Mouse (Mus musculus) heart, postnatal 10 days (tissue): ENCODE results near the gene Gm9833. TPM values are rescaled to one million over a fixed set of nuclear protein-coding genes. Genes with fewer than 3 reads are reported as not detected.
"Not testable (repeated sequence)": the region's sequence is repeated elsewhere in the genome, so short reads cannot be mapped to it uniquely, and the experiment has no call there.

Experiments used
- DNase-seq, 2 experiments: peaks; one replicate each; pipeline ENCODE4 v3.0.0; 2021
- intact Hi-C: fragments of 180-260 bp; cut with DNase I; formaldehyde crosslinking; loops from one replicate; pipeline ENCODE4 v1.15.1; 2025
- total RNA-seq, 2 experiments: library from RNA; stranded (reverse); gene quantifications; 2 replicates each; pipeline ENCODE4 v1.2.3; 2021

Gene Gm9833
- 1 to 10 TPM; 3.3 to 3.6 TPM for total RNA-seq

GRCm38 (mm10) chr3:10087994-10088393 lies at the start of gene Gm9833:
Gene Gm9833 (plus strand): TSS chr3:10088110.
- intact Hi-C loops: not testable (repeated sequence)

DNA sequence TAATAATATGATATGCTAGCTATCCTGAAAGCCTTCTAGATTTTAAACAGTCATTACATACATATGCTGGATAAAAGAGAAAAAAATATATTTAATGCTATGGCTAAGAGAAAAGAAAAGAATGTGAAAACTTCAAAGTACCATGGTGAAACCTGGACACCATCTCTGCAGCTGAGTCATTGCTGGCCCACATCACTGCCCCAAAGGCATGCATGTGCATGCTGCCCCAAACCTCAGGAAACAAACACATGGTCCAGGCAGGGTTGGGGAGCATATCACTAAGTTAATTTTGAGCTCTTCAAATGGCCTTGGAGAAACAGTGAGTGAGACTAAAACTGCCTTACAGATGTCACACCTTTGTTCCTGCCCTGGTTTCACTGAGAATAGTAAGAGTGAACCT lies 17.8 kb upstream of the Gm9833 start:
- intact Hi-C loops: no loop called here
- no peak for DNase-seq

More at GRCm38 (mm10) chr3:10087994-10088393, at the start of gene Gm9833:
- DNase-seq: not testable (repeated sequence)

- intact Hi-C loops: no loop called here
- DNase-seq: no peak
Observed at GRCm38 (mm10) chr3:10075826-10076225, 12.1 kb upstream of the Gm9833 start.

DNA sequence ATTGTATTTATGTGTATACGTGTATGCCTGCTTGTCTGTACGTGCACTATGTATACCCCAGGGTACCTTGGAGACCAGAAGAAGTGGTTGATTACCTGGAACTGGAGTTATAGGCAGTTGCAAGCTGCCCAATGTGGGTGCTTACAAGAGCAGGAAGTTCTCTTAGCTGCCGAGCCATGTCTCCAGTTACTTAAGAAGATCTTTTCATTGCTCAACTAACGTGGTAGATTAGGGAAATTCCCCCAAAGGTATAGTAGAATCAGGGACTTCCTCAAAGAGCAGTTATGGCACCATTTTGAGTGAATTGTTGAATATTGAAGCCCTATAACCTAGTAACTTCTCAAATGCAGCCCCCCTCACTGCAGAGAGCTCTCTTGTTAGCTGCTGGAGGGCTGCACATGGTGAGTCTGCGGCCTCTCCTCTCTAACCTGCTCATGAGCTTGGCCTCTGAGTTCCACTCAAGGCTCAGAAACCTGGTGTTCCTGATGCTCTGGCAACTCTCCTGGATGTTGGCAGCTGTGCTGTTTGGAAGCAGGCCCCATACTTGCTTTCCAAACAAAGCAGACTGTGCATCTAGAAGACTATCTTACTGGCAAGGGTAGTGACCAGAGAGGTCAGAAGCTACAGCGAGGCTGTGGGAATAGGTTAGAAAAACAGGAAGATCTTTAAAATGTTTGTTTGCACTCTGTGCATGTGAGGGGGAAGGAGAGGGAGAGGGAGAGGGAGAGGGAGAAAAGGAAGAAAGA lies 10.6 kb upstream of the Gm9833 start:
- DNase-seq: peak in 1 of 2 experiments; percentile 47
- intact Hi-C loops: no loop called here

GRCm38 (mm10) chr3:10078113-10078512 lies 9.8 kb upstream of the Gm9833 start:
- no peak for DNase-seq
- intact Hi-C loops: no loop called here

GRCm38 (mm10) chr3:10081336-10081735 lies 6.6 kb upstream of the Gm9833 start:
- intact Hi-C loops: no loop called here
- DNase-seq: no peak

GRCm38 (mm10) chr3:10081911-10082541 lies 5.9 kb upstream of the Gm9833 start:
- intact Hi-C loops: no loop called here
- no peak for DNase-seq

DNA sequence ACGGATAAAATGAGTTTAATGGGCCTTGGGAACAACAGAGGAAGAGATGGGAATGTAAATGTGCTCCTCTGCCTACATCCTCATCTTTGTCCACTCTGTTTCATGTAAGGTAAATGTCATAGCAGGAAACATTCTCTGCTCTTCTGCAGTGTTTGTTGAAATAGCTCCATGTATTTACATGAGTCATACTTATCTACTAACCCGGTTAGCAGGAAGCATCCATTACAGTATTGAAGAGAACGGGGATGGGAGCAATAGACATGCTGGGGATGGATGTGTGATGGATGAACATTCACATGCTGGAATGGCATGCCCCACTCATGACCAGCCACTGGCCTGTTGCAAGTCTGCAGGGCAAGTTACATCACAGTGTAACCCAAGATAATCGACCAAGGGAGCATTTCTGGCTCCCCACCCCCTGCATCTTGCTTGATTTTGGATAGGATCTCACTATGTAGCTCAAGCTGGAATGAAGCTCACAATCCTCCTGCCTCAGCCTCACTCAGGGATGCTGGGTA lies 5.3 kb upstream of the Gm9833 start:
- no peak for DNase-seq
- intact Hi-C loops: no loop called here

- no peak for DNase-seq
Observed at GRCm38 (mm10) chr3:10084102-10084501, 3.8 kb upstream of the Gm9833 start.

DNA sequence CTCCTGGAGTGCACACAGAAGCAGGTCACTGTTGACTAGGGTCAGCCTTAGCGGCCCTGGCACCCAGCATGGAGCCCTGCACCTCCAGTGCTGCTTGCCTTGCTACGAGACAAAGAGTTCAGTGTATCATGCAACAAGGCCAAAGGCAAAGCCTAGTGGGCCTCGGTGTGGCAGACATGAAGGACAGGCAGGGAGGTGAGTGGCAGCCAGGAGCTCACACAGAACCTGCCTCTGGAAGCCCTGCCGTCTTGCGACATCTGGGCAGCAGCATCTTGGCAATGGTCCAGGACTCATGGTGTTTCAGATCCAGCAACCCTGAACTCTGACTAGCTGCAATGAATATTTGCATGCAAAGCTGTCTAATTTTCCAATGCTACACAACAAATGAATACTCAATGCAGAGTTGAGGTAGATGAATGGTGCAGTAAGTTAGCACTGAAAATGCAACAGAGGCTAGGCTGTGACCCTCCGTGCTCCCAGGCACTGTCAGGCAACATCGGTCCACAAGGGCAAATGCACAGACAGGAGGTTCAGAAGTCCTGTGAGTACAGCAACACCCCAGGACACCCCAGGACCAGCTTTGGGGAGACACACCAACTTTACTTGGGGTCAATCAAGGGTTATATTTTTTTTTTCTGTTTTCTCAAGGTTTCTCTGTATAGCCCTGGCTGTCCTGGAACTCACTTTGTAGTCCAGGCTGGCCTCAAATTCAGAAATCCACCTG lies 2.4 kb upstream of the Gm9833 start:
- DNase-seq: no peak
- intact Hi-C loops: no loop called here

More at GRCm38 (mm10) chr3:10084102-10084501, 3.8 kb upstream of the Gm9833 start:
- intact Hi-C loops: no loop called here

GRCm38 (mm10) chr3:10087511-10087910 lies 399 bp upstream of the Gm9833 start:
- intact Hi-C loops: no loop called here

GRCm38 (mm10) chr3:10091616-10092140 lies 3.8 kb downstream of the Gm9833 start:
- DNase-seq: no peak
- intact Hi-C loops: no loop called here

More at GRCm38 (mm10) chr3:10087511-10087910, 399 bp upstream of the Gm9833 start:
- DNase-seq: no peak

GRCm38 (mm10) chr3:10092499-10092898 lies 4.6 kb downstream of the Gm9833 start:
- intact Hi-C loops: no loop called here
- DNase-seq: no peak

- DNase-seq: no peak
- intact Hi-C loops: no loop called here
Observed at GRCm38 (mm10) chr3:10092914-10093313, 5.0 kb downstream of the Gm9833 start.

DNA sequence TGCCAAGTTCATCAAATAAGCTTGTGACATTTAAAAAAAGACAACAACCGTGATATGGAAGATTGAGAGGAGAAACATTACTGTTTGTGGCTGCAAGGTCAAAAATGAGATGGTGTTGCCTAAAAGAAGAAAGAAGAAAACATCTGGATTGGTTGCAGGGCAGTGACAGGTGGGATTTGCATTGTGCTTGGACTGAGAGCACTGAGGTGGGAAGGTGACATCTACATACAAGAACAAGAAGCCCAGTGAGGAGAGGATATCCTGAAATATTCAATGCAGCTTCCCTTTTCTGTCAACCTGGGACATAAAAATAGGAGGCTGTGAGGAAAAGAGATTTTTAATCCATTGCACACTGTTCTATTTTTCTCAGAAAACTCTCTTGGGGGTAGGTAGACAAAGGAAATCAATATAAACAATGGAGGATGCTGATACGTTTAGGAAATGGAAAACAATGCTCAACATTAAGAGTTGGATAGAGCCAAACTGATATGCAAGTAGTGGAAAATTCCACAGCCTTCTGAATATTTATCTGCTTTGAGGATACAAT lies 7.2 kb downstream of the Gm9833 start:
- DNase-seq: no peak

GRCm38 (mm10) chr3:10099756-10100155 lies 11.8 kb downstream of the Gm9833 start:
- intact Hi-C loops: no loop called here
- DNase-seq: no peak

More for the DNA sequence above, 7.2 kb downstream of the Gm9833 start:
- intact Hi-C loops: loop anchor here (2.0 kb wide), 2 partner anchors 50 to 108 kb away; no protein-coding TSS in a partner anchor

- intact Hi-C loops: no loop called here
- no peak for DNase-seq
Observed at GRCm38 (mm10) chr3:10111570-10111969, 23.7 kb downstream of the Gm9833 start.

DNA sequence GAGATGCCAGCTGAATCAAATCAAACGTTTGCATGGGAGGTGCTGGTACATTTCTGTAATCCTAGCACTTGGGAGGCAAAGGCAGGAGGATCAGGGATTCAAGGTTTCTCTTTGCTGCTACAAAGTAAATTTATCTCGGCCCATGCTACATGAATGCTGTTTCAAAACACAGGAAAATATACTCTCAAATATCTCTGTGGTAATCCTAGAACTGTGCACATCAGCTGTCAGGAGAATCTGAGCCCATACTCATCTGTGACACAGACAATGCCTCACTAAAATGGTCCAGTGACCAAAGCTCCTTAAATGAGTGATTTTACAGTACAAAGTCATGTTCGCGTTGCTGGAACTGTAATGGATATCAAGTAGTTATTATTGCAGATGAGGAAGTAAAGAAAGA lies 24.3 kb downstream of the Gm9833 start:
- intact Hi-C loops: no loop called here
- DNase-seq: no peak

GRCm38 (mm10) chr3:10112660-10113059 lies 24.8 kb downstream of the Gm9833 start:
- DNase-seq: no peak
- intact Hi-C loops: no loop called here

GRCm38 (mm10) chr3:10116531-10116930 lies 28.6 kb downstream of the Gm9833 start:
- no peak for DNase-seq

DNA sequence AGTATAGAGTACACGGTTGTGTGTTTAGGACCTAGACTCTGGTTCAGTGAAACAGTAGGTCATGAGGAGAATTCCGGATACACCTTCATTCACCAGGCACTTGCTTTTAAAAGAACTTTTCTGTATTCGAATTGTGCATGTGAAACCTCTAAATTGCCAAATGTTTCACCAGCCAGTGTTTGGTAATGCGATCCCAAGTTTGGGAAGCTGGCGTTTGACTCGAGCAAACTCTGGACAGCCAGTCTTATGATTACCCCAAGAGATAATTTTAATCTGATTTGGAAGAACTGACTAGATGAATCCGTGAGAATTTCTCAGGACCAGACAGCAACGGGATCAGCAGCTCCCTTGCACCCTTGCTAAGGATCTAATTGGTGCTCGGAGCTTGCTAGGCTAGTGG lies 33.3 kb downstream of the Gm9833 start:
- DNase-seq: no peak
- intact Hi-C loops: no loop called here

More at GRCm38 (mm10) chr3:10116531-10116930, 28.6 kb downstream of the Gm9833 start:
- intact Hi-C loops: no loop called here
